ENCODE assay signal across 17 mouse cellular contexts in the genomic region with DNA sequence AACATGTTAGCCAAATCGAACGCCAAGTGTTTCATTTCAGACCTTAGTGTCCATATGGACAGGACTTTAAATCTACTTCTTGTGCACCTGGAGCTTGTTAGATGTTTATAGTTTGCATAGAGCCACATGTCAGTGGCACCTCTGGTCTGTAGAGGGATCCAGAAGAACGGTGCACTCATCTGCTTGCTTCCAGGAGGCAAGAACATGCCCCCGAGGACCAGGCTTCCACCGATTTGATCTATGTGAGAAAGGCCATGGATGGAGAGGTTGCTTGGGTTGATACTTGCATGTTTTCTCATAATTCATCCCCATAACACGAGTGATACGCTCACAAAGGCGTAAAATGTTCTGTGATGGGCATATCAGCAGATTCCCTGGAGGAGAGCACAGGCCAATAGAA.
"Had no signal": no experiment of that assay in that cellular context is flagged by ENCODE, and none has a peak within 500 bp of the region (broad histone marks: within the 10 kb centered on the region; RNA-seq: fewer than 3 reads in every experiment).

No protein-coding gene starts in this region.

- H3K9me3 ChIP-seq: lung, embryonic 15.5 days; midbrain, embryonic 13.5 days; midbrain, embryonic 15.5 days; neural tube, embryonic 12.5 days; stomach, embryonic 15.5 days had no signal

- H3K36me3 ChIP-seq: lung, embryonic 15.5 days; midbrain, embryonic 13.5 days; midbrain, embryonic 15.5 days; neural tube, embryonic 12.5 days; stomach, embryonic 15.5 days had no signal

- H3K9ac ChIP-seq: lung, embryonic 15.5 days; midbrain, embryonic 13.5 days; midbrain, embryonic 15.5 days; neural tube, embryonic 12.5 days; stomach, embryonic 15.5 days had no signal

- H3K27ac ChIP-seq: lung, embryonic 15.5 days; macrophage; midbrain, embryonic 13.5 days; midbrain, embryonic 15.5 days; neural tube, embryonic 12.5 days; stomach, embryonic 15.5 days; stomach, postnatal 0 days had no signal

- H3K4me1 ChIP-seq: lung, embryonic 15.5 days; megakaryocyte, embryonic 14.5 days; midbrain, embryonic 13.5 days; stomach, embryonic 15.5 days had no signal

- H3K27me3 ChIP-seq: lung, embryonic 15.5 days; midbrain, embryonic 15.5 days; neural tube, embryonic 12.5 days; stomach, embryonic 15.5 days had no signal

- ATAC-seq: lung, postnatal 0 days; midbrain, embryonic 13.5 days; midbrain, embryonic 15.5 days had no signal

- DNase-seq: lung, adult 2 months; lung, postnatal 14 days; lung, postnatal 36 days; right cerebral cortex, postnatal 14 days; thymus, adult 2 months; thymus, postnatal 25 days; thymus, postnatal 4 days had no signal

- H3K4me3 ChIP-seq: lung, embryonic 15.5 days; megakaryocyte, embryonic 14.5 days; midbrain, embryonic 13.5 days; midbrain, embryonic 15.5 days; neural tube, embryonic 12.5 days; stomach, embryonic 15.5 days had no signal

- H3K4me2 ChIP-seq: lung, embryonic 15.5 days; midbrain, embryonic 11.5 days; midbrain, embryonic 13.5 days; midbrain, embryonic 15.5 days; neural tube, embryonic 12.5 days; stomach, embryonic 15.5 days had no signal
